In the genomic region with DNA sequence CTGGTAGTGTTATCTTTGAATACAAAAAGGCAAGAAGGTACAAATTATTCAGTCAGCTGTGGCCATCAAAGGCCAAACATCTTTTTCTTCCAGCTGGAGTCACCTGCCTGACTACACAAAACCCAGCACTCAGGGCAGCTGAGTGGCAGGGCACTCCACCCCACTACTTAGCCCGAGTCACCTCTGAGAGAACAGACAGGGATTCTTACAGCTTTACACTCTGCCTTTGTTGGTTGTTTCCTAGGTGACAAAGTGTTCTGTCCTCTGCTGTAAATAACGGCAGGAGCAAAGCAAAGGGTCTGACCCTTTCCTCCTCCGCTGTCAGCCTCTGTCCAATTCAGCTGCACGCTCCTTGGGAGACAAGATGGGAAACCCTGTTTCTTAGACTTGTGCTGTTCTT, we compare ENCODE assay signal across 18 mouse cellular contexts. TPM values are rescaled to one million over a fixed set of nuclear protein-coding genes. Genes with fewer than 3 reads are reported as not detected.
DNase-seq lines count a peak whose midpoint lies in the region; ATAC-seq lines count a peak whose summit lies in the region.
"Had no signal": no experiment of that assay in that cellular context is flagged by ENCODE, and none has a peak within 500 bp of the region (broad histone marks: within the 10 kb centered on the region; RNA-seq: fewer than 3 reads in every experiment).

No protein-coding gene starts in this region.

- no peak overlapping the region for H3K4me2 ChIP-seq in heart, embryonic 15.5 days
- no peak overlapping the region for H3K4me2 ChIP-seq in heart, embryonic 12.5 days
- H3K4me2 ChIP-seq in midbrain, embryonic 14.5 days (ENCODE audit: low read length) = no peak overlapping the region
- H3K4me2 ChIP-seq in midbrain, embryonic 16.5 days (ENCODE audit: low read length) = no peak overlapping the region
- H3K4me2 ChIP-seq: heart, embryonic 13.5 days; limb, embryonic 15.5 days; midbrain, embryonic 12.5 days had no signal

- no peak overlapping the region for H3K9ac ChIP-seq in heart, embryonic 15.5 days
- H3K9ac ChIP-seq in heart, embryonic 12.5 days = no peak overlapping the region
- H3K9ac ChIP-seq in midbrain, embryonic 14.5 days (replicated peaks; ENCODE audit: low read length) = no peak overlapping the region
- no peak overlapping the region for H3K9ac ChIP-seq in midbrain, embryonic 16.5 days (ENCODE audit: low read depth, low read length)
- H3K9ac ChIP-seq: heart, embryonic 13.5 days; limb, embryonic 15.5 days; midbrain, embryonic 12.5 days had no signal

- 33% methylated on average over 4 of the region's 4 CpGs for WGBS in heart, embryonic 15.5 days
- 39% methylated on average over 4 of the region's 4 CpGs for WGBS in heart, embryonic 12.5 days
- WGBS in midbrain, embryonic 14.5 days = 10% methylated on average over 4 of the region's 4 CpGs
- 20% methylated on average over 4 of the region's 4 CpGs for WGBS in midbrain, embryonic 16.5 days

- no peak overlapping the region for H3K27ac ChIP-seq in heart, embryonic 15.5 days
- no peak overlapping the region for H3K27ac ChIP-seq in heart, embryonic 12.5 days (ENCODE audit: poor library complexity, severe bottlenecking)
- H3K27ac ChIP-seq in midbrain, embryonic 14.5 days (replicated peaks; ENCODE audit: low read depth, low read length) = no peak overlapping the region
- H3K27ac ChIP-seq in midbrain, embryonic 16.5 days (ENCODE audit: low read length) = no peak overlapping the region
- H3K27ac ChIP-seq: heart, embryonic 13.5 days; hindbrain, embryonic 10.5 days; limb, embryonic 15.5 days; midbrain, embryonic 12.5 days had no signal

- H3K4me1 ChIP-seq in heart, embryonic 15.5 days (replicated peaks) = peaks cover 4% of the 10 kb centered on the region
- peaks cover 5% of the 10 kb centered on the region; the same call in 1 of the 2 replicates for H3K4me1 ChIP-seq in heart, embryonic 12.5 days (replicated peaks)
- H3K4me1 ChIP-seq in midbrain, embryonic 14.5 days (ENCODE audit: control insufficient read depth, insufficient read depth, low read length) = 0 out of 2 replicates have a peak, but pooled peaks cover 3% of the 10 kb centered on the region
- H3K4me1 ChIP-seq in midbrain, embryonic 16.5 days (ENCODE audit: control insufficient read depth, insufficient read depth, low read length) = no peaks in the 10 kb centered on the region
- H3K4me1 ChIP-seq: limb, embryonic 15.5 days had no signal

- H3K4me3 ChIP-seq in heart, embryonic 15.5 days = no peak overlapping the region
- no peak overlapping the region for H3K4me3 ChIP-seq in heart, embryonic 12.5 days
- no peak overlapping the region for H3K4me3 ChIP-seq in midbrain, embryonic 14.5 days (replicated peaks; ENCODE audit: low read depth, low read length)
- no peak overlapping the region for H3K4me3 ChIP-seq in midbrain, embryonic 16.5 days (ENCODE audit: low read depth, low read length)
- H3K4me3 ChIP-seq: erythroblast, embryonic 14.5 days; heart, embryonic 13.5 days; hindbrain, embryonic 10.5 days; limb, embryonic 15.5 days; midbrain, embryonic 12.5 days had no signal

- no peaks in the 10 kb centered on the region for H3K9me3 ChIP-seq in heart, embryonic 15.5 days (replicated peaks)
- no peaks in the 10 kb centered on the region for H3K9me3 ChIP-seq in heart, embryonic 12.5 days (replicated peaks)
- H3K9me3 ChIP-seq in midbrain, embryonic 14.5 days (ENCODE audit: control insufficient read depth, low read length) = no peaks in the 10 kb centered on the region
- H3K9me3 ChIP-seq in midbrain, embryonic 16.5 days (replicated peaks; ENCODE audit: control insufficient read depth, low read length, poor library complexity, severe bottlenecking) = no peaks in the 10 kb centered on the region
- H3K9me3 ChIP-seq: heart, embryonic 13.5 days; hindbrain, embryonic 10.5 days; limb, embryonic 15.5 days; midbrain, embryonic 12.5 days had no signal

- H3K27me3 ChIP-seq in heart, embryonic 15.5 days = no peaks in the 10 kb centered on the region; the same call in 1 of the 2 replicates
- no peaks in the 10 kb centered on the region for H3K27me3 ChIP-seq in heart, embryonic 12.5 days (replicated peaks)
- no peaks in the 10 kb centered on the region for H3K27me3 ChIP-seq in midbrain, embryonic 14.5 days (ENCODE audit: control insufficient read depth, insufficient read depth, low read length)
- no peaks in the 10 kb centered on the region for H3K27me3 ChIP-seq in midbrain, embryonic 16.5 days (ENCODE audit: control insufficient read depth, insufficient read depth, low read depth, low read length)
- H3K27me3 ChIP-seq: heart, embryonic 13.5 days; limb, embryonic 15.5 days; midbrain, embryonic 12.5 days had no signal

- ATAC-seq in heart, embryonic 15.5 days (replicated peaks; ENCODE audit: insufficient number of reproducible peaks, insufficient read depth, low FRiP score, low read depth) = 0 out of 2 replicates have a peak, but pooled peaks have one; percentile 47
- no peak for ATAC-seq in heart, embryonic 12.5 days (ENCODE audit: insufficient number of reproducible peaks, low FRiP score)
- no peak for ATAC-seq in midbrain, embryonic 14.5 days (ENCODE audit: low FRiP score, low TSS enrichment)
- no peak for ATAC-seq in midbrain, embryonic 16.5 days
- ATAC-seq: inflammation-experienced regulatory T-cells, adult 6 months had no signal

- peak; percentile 13 for DNase-seq in midbrain, embryonic 14.5 days
- DNase-seq in embryo, embryonic 10.5 days (ENCODE audit: low spot score) = peak; percentile 60
- peak; percentile 51 for DNase-seq in retina, postnatal 1 day
- DNase-seq in left cerebral cortex, adult 9 months (ENCODE audit: low spot score in 2 of 2) = no peak
- DNase-seq: cerebellum, postnatal 10 days; kidney, adult 9 months; lung, postnatal 14 days; right cerebral cortex, adult 18-20 months; thymus, adult 2 months had no signal

- no peaks in the 10 kb centered on the region for H3K36me3 ChIP-seq in heart, embryonic 15.5 days
- H3K36me3 ChIP-seq in heart, embryonic 12.5 days = no peaks in the 10 kb centered on the region
- H3K36me3 ChIP-seq in midbrain, embryonic 14.5 days (ENCODE audit: control insufficient read depth, insufficient read depth, low read length) = no peaks in the 10 kb centered on the region
- H3K36me3 ChIP-seq in midbrain, embryonic 16.5 days (ENCODE audit: control insufficient read depth, insufficient read depth, low read length) = no peaks in the 10 kb centered on the region
- H3K36me3 ChIP-seq: heart, embryonic 13.5 days; hindbrain, embryonic 10.5 days; limb, embryonic 15.5 days; midbrain, embryonic 12.5 days had no signal

RNA-seq across cellular contexts. Expression of a gene that starts 21.5 kb away (rescaled TPM):
- polyA plus RNA-seq in heart, embryonic 15.5 days (2015; fragmentation: Nextera tagmentation; extraction: Ambion mirVana) = 8.4 and 11.4 TPM in 2 replicates
- 11.9 and 12.8 TPM in 2 replicates for polyA plus RNA-seq in heart, embryonic 12.5 days (2016; fragmentation: Nextera tagmentation; extraction: Ambion mirVana)
- 26.9 and 27.9 TPM in 2 replicates for polyA plus RNA-seq in midbrain, embryonic 14.5 days (2014; fragmentation: Nextera tagmentation; extraction: Ambion mirVana)
- polyA plus RNA-seq in midbrain, embryonic 16.5 days (2015; fragmentation: Nextera tagmentation; extraction: Ambion mirVana) = 26.5 and 28.3 TPM in 2 replicates

Comparison
In these comparisons a context has a peak if more than half of its experiments do, and no peak if none do; other contexts are left out.
1. DNase-seq: peak in midbrain, embryonic 14.5 days (single experiment), embryo, embryonic 10.5 days (single experiment) and retina, postnatal 1 day (single experiment); none in left cerebral cortex, adult 9 months (0 of 2).